Mouse (Mus musculus): Measurements from ENCODE around the gene Dcaf8. TPM values are rescaled to one million over a fixed set of nuclear protein-coding genes. Genes with fewer than 3 reads are reported as not detected.

Dcaf8 gene
- 124 and 138 TPM in 2 replicates for polyA plus RNA-seq (2016; fragmentation: Nextera tagmentation; extraction: Ambion mirVana)

DNA sequence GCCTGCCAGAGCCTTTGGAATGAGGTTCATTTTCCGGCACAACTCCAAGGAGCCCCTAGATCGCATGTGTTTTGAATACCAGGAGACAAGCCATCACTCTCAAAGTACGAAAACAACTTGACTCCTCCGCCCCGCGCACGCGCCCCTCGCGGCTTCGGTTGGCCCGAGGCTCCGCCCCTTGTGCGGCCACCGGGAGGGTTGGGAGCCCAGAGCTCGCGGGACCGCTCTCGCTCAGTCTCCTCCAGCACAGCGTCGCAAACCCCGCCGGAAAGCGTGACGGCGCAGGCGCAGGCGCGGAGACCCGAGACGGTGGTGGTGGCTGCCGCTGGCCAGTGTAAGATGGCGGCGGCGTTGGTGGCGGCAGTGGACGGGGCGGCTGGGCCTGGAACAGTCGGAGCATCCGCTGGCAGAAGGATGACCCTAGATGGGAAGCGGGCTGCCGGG is at the start of gene Dcaf8:
TSS of gene Dcaf8 (plus strand) at position 250 of the 444 bp plus-strand sequence.
- peak; percentile 98 for DNase-seq (ENCODE audit: low spot score)
- H3K36me3 ChIP-seq = peaks cover 31% of the 10 kb centered on the region
- H3K27me3 ChIP-seq (ENCODE audit: low read depth, poor library complexity, severe bottlenecking) = no peaks in the 10 kb centered on the region
- WGBS = under 1% methylated on average over 42 of the region's 42 CpGs
- H3K9me3 ChIP-seq (replicated peaks) = no peaks in the 10 kb centered on the region
- H3K4me3 ChIP-seq = peak within 1 kb of the TSS; percentile 97
- H3K4me1 ChIP-seq = peaks cover 21% of the 10 kb centered on the region
- peak within 1 kb of the TSS; percentile 99 for H3K27ac ChIP-seq (replicated peaks)

GRCm38 (mm10) chr1:172099325-172100033 is 48.4 kb upstream of the Dcaf8 start:
- no peak for DNase-seq (ENCODE audit: low spot score)
- no peaks in the 10 kb centered on the region for H3K27me3 ChIP-seq (ENCODE audit: low read depth, poor library complexity, severe bottlenecking)
- H3K36me3 ChIP-seq = peaks cover 97% of the 10 kb centered on the region
- peaks cover 12% of the 10 kb centered on the region for H3K4me1 ChIP-seq
- WGBS = 90% methylated on average over 6 of the region's 6 CpGs
- H3K4me3 ChIP-seq = no peak overlapping the region
- H3K27ac ChIP-seq (replicated peaks) = no peak overlapping the region
- no peaks in the 10 kb centered on the region for H3K9me3 ChIP-seq (replicated peaks)

- H3K4me3 ChIP-seq = no peak overlapping the region
- H3K27ac ChIP-seq (replicated peaks) = no peak overlapping the region
- 93% methylated on average over 4 of the region's 4 CpGs for WGBS
- peaks cover 99% of the 10 kb centered on the region for H3K36me3 ChIP-seq
- H3K4me1 ChIP-seq = no peaks in the 10 kb centered on the region
- H3K27me3 ChIP-seq (ENCODE audit: low read depth, poor library complexity, severe bottlenecking) = no peaks in the 10 kb centered on the region
- DNase-seq (ENCODE audit: low spot score) = no peak
- H3K9me3 ChIP-seq (replicated peaks) = no peaks in the 10 kb centered on the region
These were observed 44.3 kb upstream of the Dcaf8 start for GRCm38 (mm10) chr1:172103619-172104018.

GRCm38 (mm10) chr1:172105101-172105500 is 42.8 kb upstream of the Dcaf8 start:
- Histone ChIP-seq H3K27me3 (ENCODE audit: low read depth, poor library complexity, severe bottlenecking) (no peaks in the 10 kb centered on the region), H3K36me3 (peaks cover 99% of the 10 kb centered on the region), H3K4me1 (no peaks in the 10 kb centered on the region), H3K4me3 (no peak overlapping the region), H3K9me3 (replicated peaks) (no peaks in the 10 kb centered on the region), H3K27ac (replicated peaks) (no peak overlapping the region)
- no peak for DNase-seq (ENCODE audit: low spot score)
- WGBS = 86% methylated on average over 11 of the region's 11 CpGs

DNA sequence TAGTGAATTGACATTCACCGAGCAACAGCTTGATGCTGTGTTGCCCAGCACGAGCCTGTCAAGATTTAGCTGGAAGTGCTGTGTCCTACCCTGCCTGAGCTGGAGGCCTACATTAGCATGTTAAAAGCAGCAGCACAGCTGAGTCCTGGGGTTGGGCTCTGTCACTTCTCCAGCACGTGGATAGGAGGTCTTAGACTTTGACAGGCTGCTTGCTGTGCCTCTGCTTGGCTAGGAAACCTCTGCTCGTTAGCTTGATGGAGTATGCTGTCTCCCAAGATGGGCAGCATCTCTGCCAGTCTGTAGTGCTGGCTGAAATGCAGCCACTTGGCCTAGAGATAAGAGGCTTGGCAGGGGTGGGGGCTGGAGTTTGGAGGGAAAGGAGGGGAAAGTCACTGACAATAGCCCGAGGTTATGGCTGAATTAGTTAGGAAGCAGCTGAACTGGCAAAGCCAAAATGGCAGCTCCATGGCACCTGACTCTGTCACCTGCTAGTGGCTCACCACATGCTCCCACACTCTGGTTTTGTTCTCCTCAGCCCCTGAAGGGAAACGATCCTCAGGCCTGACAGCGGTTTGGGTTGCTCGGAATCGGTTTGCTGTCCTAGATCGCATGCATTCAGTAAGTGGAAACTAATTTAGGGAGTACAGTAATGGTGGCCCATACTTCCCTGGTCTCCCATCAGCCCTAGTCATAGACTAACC is 40.0 kb upstream of the Dcaf8 start:
- DNase-seq (ENCODE audit: low spot score) = no peak
- H3K27ac ChIP-seq (replicated peaks) = no peak overlapping the region
- H3K4me3 ChIP-seq = no peak overlapping the region
- H3K27me3 ChIP-seq (ENCODE audit: low read depth, poor library complexity, severe bottlenecking) = no peaks in the 10 kb centered on the region
- no peaks in the 10 kb centered on the region for H3K4me1 ChIP-seq
- H3K9me3 ChIP-seq (replicated peaks) = no peaks in the 10 kb centered on the region
- peaks cover 99% of the 10 kb centered on the region for H3K36me3 ChIP-seq
- 78% methylated on average over 10 of the region's 10 CpGs for WGBS

DNA sequence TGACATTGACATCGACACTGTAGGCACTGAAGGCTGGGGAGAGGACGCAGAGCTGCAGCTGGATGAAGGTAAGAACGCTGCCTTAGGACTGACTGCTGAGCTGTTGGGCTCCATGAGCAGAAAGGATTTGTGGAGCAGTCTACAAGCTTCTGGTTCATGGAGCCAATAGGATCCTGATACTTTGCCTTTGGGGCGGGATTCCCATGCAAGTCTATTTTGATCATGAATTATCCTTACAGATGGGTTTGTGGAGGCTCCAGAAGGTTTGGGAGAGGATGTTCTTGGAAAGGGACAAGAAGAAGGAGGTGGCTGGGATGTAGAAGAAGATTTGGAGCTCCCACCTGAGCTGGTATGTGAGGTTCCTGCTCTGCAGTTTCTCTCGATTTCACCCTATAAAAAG is 30.9 kb upstream of the Dcaf8 start:
- Histone ChIP-seq H3K9me3 (replicated peaks) (no peaks in the 10 kb centered on the region), H3K36me3 (peaks cover 100% of the 10 kb centered on the region), H3K4me3 (no peak overlapping the region), H3K4me1 (no peaks in the 10 kb centered on the region), H3K27ac (replicated peaks) (no peak overlapping the region), H3K27me3 (ENCODE audit: low read depth, poor library complexity, severe bottlenecking) (no peaks in the 10 kb centered on the region)
- 93% methylated on average over 5 of the region's 5 CpGs for WGBS
- DNase-seq (ENCODE audit: low spot score) = no peak

DNA sequence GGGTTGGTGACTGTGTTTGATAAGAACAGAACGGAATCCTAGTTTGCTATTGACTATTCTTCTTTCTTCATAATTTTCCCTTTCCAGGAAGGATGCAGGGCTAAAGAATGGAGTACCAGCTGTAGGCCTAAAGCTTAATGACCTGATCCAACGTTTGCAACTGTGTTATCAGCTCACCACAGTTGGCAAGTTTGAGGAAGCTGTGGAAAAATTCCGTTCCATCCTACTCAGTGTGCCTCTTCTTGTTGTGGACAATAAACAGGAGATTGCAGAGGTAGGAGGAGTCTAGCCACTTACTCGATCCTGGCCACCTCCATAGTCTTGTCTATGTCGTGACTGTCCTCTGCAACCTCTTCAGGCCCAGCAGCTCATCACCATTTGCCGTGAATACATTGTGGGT is 28.8 kb upstream of the Dcaf8 start:
- no peaks in the 10 kb centered on the region for H3K27me3 ChIP-seq (ENCODE audit: low read depth, poor library complexity, severe bottlenecking)
- no peak overlapping the region for H3K27ac ChIP-seq (replicated peaks)
- H3K4me3 ChIP-seq = no peak overlapping the region
- no peak for DNase-seq (ENCODE audit: low spot score)
- WGBS = 83% methylated on average over 6 of the region's 6 CpGs
- H3K36me3 ChIP-seq = peaks cover 98% of the 10 kb centered on the region
- no peaks in the 10 kb centered on the region for H3K9me3 ChIP-seq (replicated peaks)
- no peaks in the 10 kb centered on the region for H3K4me1 ChIP-seq

- 57% methylated on average over 3 of the region's 3 CpGs for WGBS
- H3K36me3 ChIP-seq = peaks cover 92% of the 10 kb centered on the region
These were observed 28.2 kb upstream of the Dcaf8 start for GRCm38 (mm10) chr1:172119720-172120119.

DNA sequence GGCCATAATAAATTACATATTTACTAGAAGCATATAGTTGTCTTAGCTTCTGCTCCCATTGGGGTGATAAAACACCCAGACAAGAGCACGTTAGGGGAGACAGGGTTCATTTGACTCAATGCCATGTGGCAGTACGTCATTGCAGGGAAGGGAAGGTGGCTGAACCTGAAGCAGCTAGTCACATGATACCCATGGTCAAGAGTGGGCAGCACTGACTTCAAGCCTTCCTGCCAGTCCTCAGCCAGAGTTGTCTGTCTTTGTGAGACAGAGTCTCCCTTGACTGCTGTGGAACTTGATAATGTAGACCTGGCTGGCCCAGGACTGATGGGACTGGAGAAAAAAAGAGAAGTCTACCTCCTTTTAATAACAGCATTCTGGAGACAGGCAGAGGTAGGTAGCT is 25.2 kb upstream of the Dcaf8 start:
- 85% methylated on average over 2 of the region's 2 CpGs for WGBS
- Histone ChIP-seq H3K27me3 (ENCODE audit: low read depth, poor library complexity, severe bottlenecking) (no peaks in the 10 kb centered on the region), H3K27ac (replicated peaks) (no peak overlapping the region)

More at GRCm38 (mm10) chr1:172119720-172120119, 28.2 kb upstream of the Dcaf8 start:
- Histone ChIP-seq H3K4me3 (no peak overlapping the region), H3K27ac (replicated peaks) (no peak overlapping the region), H3K4me1 (no peaks in the 10 kb centered on the region), H3K27me3 (ENCODE audit: low read depth, poor library complexity, severe bottlenecking) (no peaks in the 10 kb centered on the region), H3K9me3 (replicated peaks) (no peaks in the 10 kb centered on the region)
- no peak for DNase-seq (ENCODE audit: low spot score)

GRCm38 (mm10) chr1:172124572-172124971 is 23.3 kb upstream of the Dcaf8 start:
- Histone ChIP-seq H3K27ac (replicated peaks) (no peak overlapping the region), H3K36me3 (peaks cover 56% of the 10 kb centered on the region), H3K4me1 (peaks cover 14% of the 10 kb centered on the region), H3K9me3 (replicated peaks) (no peaks in the 10 kb centered on the region), H3K27me3 (ENCODE audit: low read depth, poor library complexity, severe bottlenecking) (no peaks in the 10 kb centered on the region), H3K4me3 (no peak overlapping the region)
- no peak for DNase-seq (ENCODE audit: low spot score)
- WGBS = 89% methylated on average over 6 of the region's 6 CpGs

More for the DNA sequence above, 25.2 kb upstream of the Dcaf8 start:
- Histone ChIP-seq H3K36me3 (peaks cover 62% of the 10 kb centered on the region), H3K4me3 (no peak overlapping the region), H3K9me3 (replicated peaks) (no peaks in the 10 kb centered on the region), H3K4me1 (peaks cover 11% of the 10 kb centered on the region)
- DNase-seq (ENCODE audit: low spot score) = no peak

- H3K27me3 ChIP-seq (ENCODE audit: low read depth, poor library complexity, severe bottlenecking) = no peaks in the 10 kb centered on the region
- peak; percentile 92 for DNase-seq (ENCODE audit: low spot score)
- H3K27ac ChIP-seq (replicated peaks) = peak within 1 kb of the TSS; percentile 91
- WGBS = under 1% methylated on average over 42 of the region's 42 CpGs
- peaks cover 55% of the 10 kb centered on the region for H3K36me3 ChIP-seq
- no peaks in the 10 kb centered on the region for H3K9me3 ChIP-seq (replicated peaks)
- peaks cover 14% of the 10 kb centered on the region for H3K4me1 ChIP-seq
- H3K4me3 ChIP-seq = peak within 1 kb of the TSS; percentile 87
These were observed 21.2 kb upstream of the Dcaf8 start, which contains the start of gene Pex19 for GRCm38 (mm10) chr1:172126376-172127347. Pex19 (plus strand) TSS chr1:172126755.

DNA sequence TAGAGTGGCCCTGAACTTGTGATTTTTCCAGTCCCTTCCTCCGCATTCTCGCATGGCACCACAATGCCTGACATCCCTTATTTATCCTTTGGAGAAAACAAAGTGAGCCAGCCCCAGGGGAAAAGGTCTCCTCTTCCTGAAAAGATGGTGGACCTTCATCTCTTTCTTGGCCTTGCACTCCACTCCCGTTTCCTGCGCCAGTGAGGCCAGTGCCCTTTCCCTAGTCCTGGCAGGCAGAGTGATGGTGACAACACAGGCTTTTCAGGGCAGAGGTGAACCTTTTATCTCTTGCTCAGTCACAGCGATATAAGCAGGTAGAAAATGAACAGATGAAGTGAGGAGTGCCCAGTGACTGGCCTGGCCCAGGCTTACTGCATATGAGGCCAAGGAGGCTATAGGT is 20.4 kb upstream of the Dcaf8 start:
- peaks cover 14% of the 10 kb centered on the region for H3K4me1 ChIP-seq
- peaks cover 55% of the 10 kb centered on the region for H3K36me3 ChIP-seq
- no peaks in the 10 kb centered on the region for H3K9me3 ChIP-seq (replicated peaks)
- DNase-seq (ENCODE audit: low spot score) = no peak
- H3K4me3 ChIP-seq = peak overlapping the region; percentile 87
- 59% methylated on average over 5 of the region's 5 CpGs for WGBS
- H3K27me3 ChIP-seq (ENCODE audit: low read depth, poor library complexity, severe bottlenecking) = no peaks in the 10 kb centered on the region
- H3K27ac ChIP-seq (replicated peaks) = peak overlapping the region; percentile 91; the same call in 1 of the 2 replicates
